Mouse (Mus musculus) intestine, embryonic 14.5 days (tissue): Measurements from ENCODE around the gene Tlcd2. TPM values are rescaled to one million over a fixed set of nuclear protein-coding genes. Genes with fewer than 3 reads are reported as not detected.

Source experiments
- ATAC-seq: fragments of 200-750 bp; cut with Nextera tagmentation; replicated peaks from 2 replicates; pipeline ENCODE4 v1.8.0; 2017; ENCODE audit warnings: low read depth, moderate number of reproducible peaks, moderate TSS enrichment, moderate library complexity; ENCODE audit not compliant: low FRiP score, low TSS enrichment
- DNase-seq: peaks from one replicate; pipeline ENCODE4 v3.0.0-alpha.2; 2018; ENCODE audit warnings: low spot score
- H3K27ac ChIP-seq: fragments of 300-500 bp; sonication (generic); 2 replicates; pipeline ENCODE4 v1.5.1; 2014; ENCODE audit warnings: low read depth, mild to moderate bottlenecking, control low read depth
- H3K27me3 ChIP-seq: fragments of 300-500 bp; sonication (generic); replicated peaks from 2 replicates; pipeline ENCODE4 v1.6.1; 2014; ENCODE audit warnings: low read length, control low read depth; ENCODE audit not compliant: control insufficient read depth, insufficient read depth
- H3K36me3 ChIP-seq: fragments of 300-500 bp; sonication (generic); 2 replicates; pipeline ENCODE4 v1.6.1; 2014; ENCODE audit warnings: low read length, control low read depth; ENCODE audit not compliant: control insufficient read depth, insufficient read depth
- H3K4me1 ChIP-seq: fragments of 300-500 bp; sonication (generic); replicated peaks from 2 replicates; pipeline ENCODE4 v1.6.1; 2014; ENCODE audit warnings: low read length, control low read depth, mixed read lengths; ENCODE audit not compliant: control insufficient read depth, insufficient read depth
- H3K4me2 ChIP-seq: fragments of 300-500 bp; sonication (generic); 2 replicates; pipeline ENCODE4 v1.6.1; 2014; ENCODE audit warnings: low read length
- H3K4me3 ChIP-seq: fragments of 300-500 bp; sonication (generic); 2 replicates; pipeline ENCODE4 v1.5.1; 2014; ENCODE audit warnings: low read depth, low read length, control low read depth, mixed read lengths
- H3K9ac ChIP-seq: fragments of 300-500 bp; sonication (generic); 2 replicates; pipeline ENCODE4 v1.6.1; 2014; ENCODE audit warnings: mild to moderate bottlenecking, low read length
- H3K9me3 ChIP-seq: fragments of 300-500 bp; sonication (generic); 2 replicates; pipeline ENCODE4 v1.6.1; 2016; ENCODE audit warnings: low read length, control low read depth; ENCODE audit not compliant: control insufficient read depth
- WGBS: fragments of 180-500 bp; shearing (Covaris S2); extraction: QIAGEN DNeasy Blood & Tissue Kit; methylation state at CpG from one replicate; pipeline ENCODE4 v1.1.7; 2014; 5-methylcytosine and 5-hydroxymethylcytosine counted together
- polyA plus RNA-seq: library from polyadenylated mRNA; unstranded; fragments of >200 nt; fragmentation: Nextera tagmentation; extraction: Ambion mirVana; gene quantifications from 2 replicates; pipeline ENCODE4 v1.2.1, GENCODE M21; 2014

The Tlcd2 gene
- 22.4 and 23.1 TPM in 2 replicates for polyA plus RNA-seq

- WGBS, result under 1% methylated on average over 46 of the region's 46 CpGs
- Histone ChIP-seq H3K9me3 (no peaks in the 10 kb centered on the region), H3K27ac (peak within 1 kb of the TSS; percentile 96), H3K4me3 (peak within 1 kb of the TSS; percentile 75), H3K4me1 (peaks cover 27% of the 10 kb centered on the region), H3K27me3 (no peaks in the 10 kb centered on the region), H3K9ac (peak within 1 kb of the TSS; percentile 58), H3K4me2 (peak within 1 kb of the TSS; percentile 99), H3K36me3 (0 out of 2 replicates have a peak, but pooled peaks cover 5% of the 10 kb centered on the region)
- DNase-seq (peak; percentile 98), ATAC-seq (peak; percentile 91)
These were observed at the start of gene Tlcd2 for GRCm38 (mm10) chr11:75460844-75461742. Tlcd2 (plus strand) TSS chr11:75461715.

- no peaks in the 10 kb centered on the region for H3K36me3 ChIP-seq
- no peak overlapping the region for H3K4me3 ChIP-seq
- H3K27me3 ChIP-seq, result no peaks in the 10 kb centered on the region
- H3K9ac ChIP-seq, result no peak overlapping the region
- H3K9me3 ChIP-seq, result no peaks in the 10 kb centered on the region
- ATAC-seq (no peak), DNase-seq (no peak)
- H3K4me2 ChIP-seq, result no peak overlapping the region
- H3K4me1 ChIP-seq, result no peaks in the 10 kb centered on the region
- no peak overlapping the region for H3K27ac ChIP-seq
- WGBS, result 44% methylated on average over 7 of the region's 7 CpGs
These were observed 46.4 kb upstream of the Tlcd2 start for GRCm38 (mm10) chr11:75415096-75415495.

DNA sequence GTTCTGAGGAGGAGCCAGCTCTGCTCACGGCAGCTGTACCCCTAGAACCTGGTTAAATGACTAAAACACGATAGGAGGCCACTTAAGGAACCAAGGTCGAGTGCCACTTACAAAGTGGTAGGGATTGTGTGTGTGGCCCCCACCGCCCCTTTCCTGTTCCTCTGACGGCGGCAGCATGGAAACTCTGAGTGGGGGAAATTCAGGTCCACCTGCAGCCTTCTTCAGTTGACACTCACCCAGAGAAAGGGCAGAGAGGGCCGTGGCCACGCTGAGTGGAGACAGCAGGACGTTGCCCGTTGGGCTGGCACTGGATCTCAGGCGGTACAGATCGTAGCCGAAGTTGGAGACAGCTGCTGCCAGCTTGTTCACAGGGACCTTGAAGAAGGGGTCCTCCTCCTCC lies 45.5 kb upstream of the Tlcd2 start:
- H3K4me3 ChIP-seq, result no peak overlapping the region
- no peak overlapping the region for H3K27ac ChIP-seq
- no peaks in the 10 kb centered on the region for H3K36me3 ChIP-seq
- no peak overlapping the region for H3K4me2 ChIP-seq
- DNase-seq, result no peak
- no peaks in the 10 kb centered on the region; the same call in 1 of the 2 replicates for H3K4me1 ChIP-seq
- no peak overlapping the region for H3K9ac ChIP-seq
- WGBS, result 90% methylated on average over 13 of the region's 13 CpGs
- H3K9me3 ChIP-seq, result no peaks in the 10 kb centered on the region
- no peak for ATAC-seq
- H3K27me3 ChIP-seq, result no peaks in the 10 kb centered on the region

DNA sequence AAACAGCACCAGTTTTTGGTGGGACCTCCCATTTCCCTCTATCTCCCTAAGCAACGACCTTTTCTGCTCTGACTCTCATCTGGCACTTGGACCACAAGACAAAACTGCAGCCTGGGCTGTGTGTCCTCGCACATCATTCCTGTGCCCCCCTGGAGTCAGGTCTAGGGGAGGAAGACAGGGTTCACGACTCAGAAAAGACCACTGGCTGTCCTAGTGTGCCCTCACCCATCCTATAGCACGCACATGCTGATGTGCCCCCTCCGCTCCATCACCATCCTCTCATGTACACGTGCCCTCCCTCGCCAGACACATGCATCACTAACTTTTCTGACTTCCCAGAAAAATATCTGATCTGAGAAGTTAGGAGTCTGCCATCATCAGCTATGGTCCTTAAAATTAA lies 41.5 kb upstream of the Tlcd2 start:
- no peaks in the 10 kb centered on the region for H3K27me3 ChIP-seq
- H3K9me3 ChIP-seq, result no peaks in the 10 kb centered on the region
- no peak overlapping the region for H3K4me3 ChIP-seq
- H3K36me3 ChIP-seq, result no peaks in the 10 kb centered on the region
- no peak overlapping the region for H3K4me2 ChIP-seq
- WGBS, result 83% methylated on average over 7 of the region's 7 CpGs
- no peak overlapping the region for H3K27ac ChIP-seq
- H3K4me1 ChIP-seq, result peaks cover 8% of the 10 kb centered on the region; the same call in 1 of the 2 replicates
- DNase-seq (no peak), ATAC-seq (no peak)
- H3K9ac ChIP-seq, result no peak overlapping the region

DNA sequence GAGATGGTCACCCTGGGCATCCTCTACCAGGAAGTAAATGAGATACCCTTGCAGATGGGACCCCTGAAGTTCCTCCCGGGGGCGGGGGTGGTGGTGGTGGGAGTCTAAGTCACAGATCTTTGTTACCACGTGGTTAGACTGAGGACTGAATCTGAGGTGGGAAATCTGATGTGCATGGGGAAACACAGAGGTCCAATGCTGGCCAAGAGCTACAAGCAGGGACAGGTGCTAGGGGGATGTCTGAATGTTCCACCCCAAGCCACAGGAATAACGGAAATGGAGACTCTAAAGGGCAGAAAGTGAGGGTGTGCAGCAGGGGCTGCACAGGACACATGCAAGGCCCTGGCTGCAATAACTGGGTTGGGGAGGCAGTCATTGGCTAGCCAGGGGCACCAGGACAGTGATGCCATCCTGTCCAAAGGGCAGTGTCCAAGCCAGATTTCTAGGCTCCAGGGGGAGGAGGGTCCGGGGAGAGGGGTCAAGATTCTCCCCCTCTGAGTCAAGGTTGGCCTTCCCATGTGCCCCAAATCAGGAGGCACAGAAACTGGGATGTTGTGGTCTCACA lies 40.6 kb upstream of the Tlcd2 start:
- peaks cover 8% of the 10 kb centered on the region; the same call in 1 of the 2 replicates for H3K4me1 ChIP-seq
- ATAC-seq, result no peak
- H3K4me2 ChIP-seq, result no peak overlapping the region
- no peaks in the 10 kb centered on the region for H3K36me3 ChIP-seq
- H3K9ac ChIP-seq, result no peak overlapping the region
- no peaks in the 10 kb centered on the region for H3K27me3 ChIP-seq
- no peak overlapping the region for H3K27ac ChIP-seq
- no peak overlapping the region for H3K4me3 ChIP-seq
- whole genome bisulfite sequencing, result 67% methylated on average over 5 of the region's 5 CpGs
- no peak for DNase-seq
- no peaks in the 10 kb centered on the region for H3K9me3 ChIP-seq

DNA sequence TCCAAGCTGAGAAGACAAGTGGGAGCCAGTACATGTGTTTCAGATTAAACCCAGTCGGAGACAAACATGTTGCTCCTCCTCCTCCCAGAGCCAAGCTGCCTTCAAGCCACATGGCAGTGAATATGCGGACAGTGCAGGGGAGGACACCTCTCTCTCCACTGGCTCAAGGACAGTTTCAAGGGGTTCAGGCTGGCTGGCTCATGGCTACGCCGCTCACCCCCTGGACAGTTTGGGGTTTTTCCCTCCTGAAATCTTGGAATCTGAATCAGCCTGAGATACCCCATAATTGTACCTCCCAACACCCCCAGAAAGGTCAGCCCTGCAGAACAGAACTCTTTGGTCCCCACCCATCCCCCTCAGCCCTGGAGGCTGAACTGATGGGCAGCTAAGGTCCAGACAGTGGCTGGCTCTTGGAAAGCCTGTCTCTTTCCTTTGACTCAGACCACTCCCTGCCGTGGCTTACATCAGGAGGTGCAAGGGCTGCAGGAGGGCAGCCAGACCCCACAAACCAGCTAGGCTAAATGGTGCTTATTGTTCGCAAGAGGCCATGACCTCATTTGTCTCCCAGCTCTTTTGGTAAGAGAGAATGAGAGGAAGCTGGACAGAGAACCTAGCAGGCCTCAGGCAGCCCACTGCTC lies 40.0 kb upstream of the Tlcd2 start:
- WGBS, result 42% methylated on average over 6 of the region's 6 CpGs
- DNase-seq (no peak), ATAC-seq (0 out of 2 replicates have a peak, but pooled peaks have one; percentile 40)
- Histone ChIP-seq H3K4me3 (peak overlapping the region; percentile 31), H3K9me3 (no peaks in the 10 kb centered on the region), H3K4me2 (peak overlapping the region; percentile 48), H3K9ac (peak overlapping the region; percentile 37), H3K27me3 (no peaks in the 10 kb centered on the region), H3K36me3 (no peaks in the 10 kb centered on the region), H3K4me1 (peaks cover 8% of the 10 kb centered on the region; the same call in 1 of the 2 replicates), H3K27ac (no peak overlapping the region)

DNA sequence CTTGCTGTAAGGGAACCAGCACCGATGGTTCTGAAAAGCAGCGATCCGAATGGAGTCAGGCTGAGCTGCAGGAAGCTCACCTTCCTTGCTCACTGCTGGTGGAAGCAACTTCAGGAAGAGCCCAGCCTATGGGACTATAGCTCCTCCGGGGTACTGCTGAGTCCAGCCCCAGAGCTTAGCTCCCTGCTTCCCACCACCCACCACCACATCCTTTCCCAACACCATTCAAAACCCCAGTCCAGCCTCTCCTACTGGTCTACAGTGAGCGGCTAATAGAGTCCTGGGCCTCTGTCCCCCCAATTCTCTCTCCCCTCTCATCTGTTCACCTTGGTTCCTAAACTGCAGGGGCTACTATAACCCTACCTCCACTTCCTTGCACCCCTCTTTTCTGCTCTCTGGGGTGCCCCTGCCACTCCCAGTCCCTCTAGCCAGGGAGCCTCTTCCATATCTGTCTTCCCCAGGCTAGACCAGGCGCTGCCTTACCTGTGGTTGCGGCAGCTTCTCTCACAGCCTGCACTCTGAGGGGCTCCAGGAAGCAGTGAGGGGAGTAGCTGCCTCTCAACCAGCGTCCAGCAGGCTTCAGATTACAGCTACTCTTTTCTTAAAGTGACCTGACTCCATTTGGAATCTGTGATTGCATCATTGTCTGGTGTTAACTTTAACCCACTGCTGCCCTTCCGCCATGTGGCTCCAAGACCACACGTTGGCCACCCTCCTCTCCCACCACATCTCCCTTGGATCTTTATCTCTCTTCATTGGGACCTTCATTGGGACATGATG lies 39.3 kb upstream of the Tlcd2 start, which contains the start of gene Serpinf1:
Gene Serpinf1 (minus strand): TSS at position 689 of the 780 bp plus-strand sequence.
- Histone ChIP-seq H3K4me3 (peak within 1 kb of the TSS; percentile 31), H3K27ac (no peak within 1 kb of the TSS), H3K9ac (peak within 1 kb of the TSS; percentile 37), H3K9me3 (no peaks in the 10 kb centered on the region), H3K27me3 (no peaks in the 10 kb centered on the region), H3K4me1 (peaks cover 8% of the 10 kb centered on the region; the same call in 1 of the 2 replicates), H3K4me2 (peak within 1 kb of the TSS; percentile 48), H3K36me3 (no peaks in the 10 kb centered on the region)
- 39% methylated on average over 10 of the region's 10 CpGs for WGBS
- no peak for DNase-seq
- no peak for ATAC-seq

GRCm38 (mm10) chr11:75423091-75423490 lies 38.4 kb upstream of the Tlcd2 start:
- no peak for ATAC-seq
- Histone ChIP-seq H3K9ac (no peak overlapping the region), H3K9me3 (no peaks in the 10 kb centered on the region), H3K27ac (no peak overlapping the region), H3K27me3 (no peaks in the 10 kb centered on the region), H3K36me3 (no peaks in the 10 kb centered on the region), H3K4me3 (no peak overlapping the region), H3K4me1 (peaks cover 8% of the 10 kb centered on the region; the same call in 1 of the 2 replicates), H3K4me2 (no peak overlapping the region)
- WGBS, result 80% methylated on average over 3 of the region's 3 CpGs
- DNase-seq, result no peak
